Mouse (Mus musculus) layer of hippocampus, adult 18-20 months (tissue): ENCODE measurements around the gene Arhgef16. TPM values are rescaled to one million over a fixed set of nuclear protein-coding genes. Genes with fewer than 3 reads are reported as not detected.

Experiments used
- DNase-seq, 2 experiments: peaks; one replicate each; pipeline ENCODE4 v3.0.0; 2022; ENCODE audit warnings: low spot score in 2 of 2
- total RNA-seq, 2 experiments: library from RNA; stranded (reverse); gene quantifications; 2 replicates each; pipeline ENCODE4 v1.2.3; 2021

Arhgef16 gene
- total RNA-seq, 2 experiments from 2014 or later = 0.57 to 0.71 TPM

DNA sequence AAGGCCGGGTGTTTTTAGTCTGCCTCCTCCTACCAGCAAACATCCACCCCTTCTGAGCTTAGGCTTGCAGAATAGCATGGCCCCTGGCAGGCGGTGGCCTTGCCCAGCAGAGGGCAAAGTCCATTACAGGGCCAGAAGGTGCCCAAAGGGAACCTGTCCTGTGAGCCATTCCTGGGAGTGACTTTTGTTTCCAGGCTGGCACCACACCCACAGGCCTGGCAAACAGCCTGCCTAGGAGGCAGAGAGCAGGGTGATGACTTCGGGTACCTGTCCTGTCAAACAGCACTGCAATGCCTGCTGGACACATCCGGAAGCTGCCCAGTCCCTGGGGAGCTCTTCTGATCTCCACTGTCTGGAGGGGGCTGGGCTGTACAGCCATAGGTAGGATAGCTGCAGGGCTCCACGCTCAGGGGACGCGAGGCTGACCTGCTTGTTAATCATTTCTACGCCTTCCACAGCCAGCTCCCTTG, 7.2 kb downstream of the Arhgef16 start:
- DNase-seq = no peak

DNA sequence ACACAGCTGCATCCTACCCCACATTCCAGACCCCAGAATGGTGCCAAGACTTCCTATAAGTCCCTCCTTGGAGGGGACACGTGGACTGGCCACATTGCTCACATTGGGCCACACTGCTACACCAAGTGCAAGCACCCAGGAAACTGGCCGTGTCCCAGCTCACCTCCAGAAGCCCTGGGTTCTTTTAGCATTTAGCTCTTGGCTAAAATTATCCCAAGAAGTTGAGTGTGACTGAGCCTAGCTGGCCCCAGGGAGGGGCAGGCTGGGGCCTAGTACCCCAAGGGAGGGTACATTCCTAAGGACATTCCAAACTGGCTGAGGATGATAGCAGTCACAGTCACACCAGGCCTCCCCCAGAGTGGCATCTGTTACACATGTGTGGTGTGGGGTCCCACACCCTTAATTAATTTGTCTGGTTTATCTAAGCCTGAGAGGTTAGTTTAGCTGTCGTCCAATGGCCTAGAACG, 7.7 kb downstream of the Arhgef16 start:
- DNase-seq = no peak

DNA sequence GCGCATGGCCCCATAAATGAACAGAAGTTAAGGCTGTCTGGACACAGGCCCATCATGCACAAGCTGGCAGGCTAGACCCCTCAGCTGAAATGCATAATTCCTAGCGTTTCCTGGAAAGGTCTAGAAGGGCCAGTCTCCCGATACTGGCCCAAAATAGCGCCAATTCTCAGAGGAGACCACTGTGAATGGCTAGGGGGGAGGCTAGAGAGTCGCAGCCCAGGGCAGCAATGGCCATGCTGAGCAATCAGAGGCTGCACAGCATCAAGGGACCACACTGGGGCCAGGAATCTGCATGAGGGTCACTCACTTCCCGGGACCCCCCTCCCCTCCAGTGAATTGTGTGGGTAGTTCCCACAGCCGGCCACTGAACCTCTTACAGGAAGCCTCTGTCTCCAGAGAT, 17.8 kb downstream of the Arhgef16 start:
- DNase-seq = no peak

DNA sequence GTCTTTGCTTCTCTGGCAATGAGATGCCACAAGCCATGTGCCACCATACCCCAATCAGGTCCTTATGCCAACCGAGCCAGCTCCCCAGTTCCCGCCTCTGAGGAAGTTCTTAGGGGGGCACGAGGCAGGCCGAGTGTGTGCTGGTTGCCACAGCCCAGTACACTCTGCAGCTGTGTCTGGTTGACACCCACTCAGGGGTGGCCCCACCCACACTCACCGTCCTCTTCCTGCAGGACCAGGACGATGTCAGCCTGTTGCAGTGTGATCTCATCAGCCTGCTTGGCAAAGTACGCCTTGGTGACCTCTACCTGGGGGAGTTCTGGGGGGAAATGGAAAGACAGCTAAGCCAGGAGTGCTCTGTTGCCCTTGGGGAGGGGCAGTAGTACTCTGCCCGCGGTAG, 22.0 kb downstream of the Arhgef16 start:
- no peak for DNase-seq

DNA sequence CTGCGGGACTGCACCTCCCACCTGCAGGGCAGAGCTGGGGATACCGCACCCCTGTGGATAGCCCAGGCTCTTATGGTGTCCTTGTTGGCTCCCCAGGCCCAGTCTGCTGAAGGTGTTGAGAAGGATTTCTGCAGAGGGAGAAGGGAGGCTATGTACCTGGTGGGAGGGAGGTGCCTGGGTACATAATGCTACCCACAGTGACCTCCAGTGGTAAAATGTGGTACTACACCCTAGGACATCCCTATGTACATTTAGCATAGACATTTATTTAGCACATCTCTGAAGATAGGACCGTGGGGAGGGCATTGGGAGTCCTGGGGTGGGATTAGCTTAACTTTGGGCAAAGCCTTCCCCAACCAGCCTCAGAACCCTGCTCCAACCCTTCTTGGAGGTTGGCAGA, 28.5 kb downstream of the Arhgef16 start:
- DNase-seq = peak in 1 of 2 experiments; percentile 77

DNA sequence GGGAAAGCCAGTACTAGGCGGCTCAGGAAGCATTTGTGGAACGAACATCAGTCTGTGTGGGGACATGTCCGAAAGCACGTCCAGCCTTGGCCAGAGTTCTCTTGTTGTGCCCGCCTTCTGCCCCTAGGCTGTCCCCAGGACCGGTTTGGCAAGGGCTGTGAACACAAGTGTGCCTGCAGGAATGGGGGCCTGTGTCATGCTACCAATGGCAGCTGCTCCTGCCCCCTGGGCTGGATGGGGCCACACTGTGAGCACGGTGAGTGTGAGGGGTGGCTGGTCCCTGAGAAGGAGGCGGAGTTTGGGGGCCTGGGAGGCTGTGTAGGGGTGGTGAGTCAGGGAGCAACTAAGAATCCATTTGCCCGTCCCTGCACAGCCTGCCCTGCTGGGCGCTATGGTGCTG, 32.0 kb downstream of the Arhgef16 start:
- no peak for DNase-seq

DNA sequence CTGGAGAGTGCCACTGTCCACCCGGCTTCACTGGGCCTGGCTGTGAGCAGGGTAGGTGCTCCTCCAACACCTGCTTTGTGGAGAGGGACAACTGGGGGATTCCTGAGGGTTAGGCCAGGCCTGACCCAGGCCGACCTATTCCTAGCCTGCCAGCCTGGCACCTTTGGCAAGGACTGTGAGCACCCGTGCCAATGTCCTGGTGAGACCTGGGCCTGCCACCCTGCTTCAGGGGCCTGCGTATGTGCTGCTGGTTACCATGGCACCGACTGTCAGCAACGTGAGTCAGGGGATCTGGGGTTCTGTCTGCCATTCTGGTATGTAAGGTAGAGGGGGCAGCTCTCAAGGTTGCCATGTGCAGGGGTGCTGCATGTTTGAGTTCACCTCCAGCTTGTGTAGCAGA, 34.0 kb downstream of the Arhgef16 start:
- DNase-seq = no peak

DNA sequence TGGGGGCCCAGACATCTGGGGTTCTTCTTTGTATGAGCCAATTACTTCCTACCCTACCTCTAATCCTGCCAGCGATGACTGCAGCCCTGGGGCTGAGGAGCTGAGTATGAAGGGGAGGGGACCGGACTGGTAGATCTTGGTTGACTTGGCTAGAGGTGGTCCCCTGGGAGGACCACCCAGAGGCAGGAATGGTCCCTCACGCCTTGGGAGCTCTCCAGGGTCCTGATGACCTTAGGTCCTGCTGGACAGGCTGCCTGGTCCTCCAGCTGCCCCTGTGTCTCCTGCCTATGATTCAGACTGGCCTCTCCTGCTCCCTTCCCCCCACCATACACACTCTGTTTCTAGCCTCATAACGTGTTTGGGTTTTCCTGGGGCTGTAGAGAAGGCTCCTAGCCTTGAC, 39.4 kb downstream of the Arhgef16 start:
- no peak for DNase-seq

DNA sequence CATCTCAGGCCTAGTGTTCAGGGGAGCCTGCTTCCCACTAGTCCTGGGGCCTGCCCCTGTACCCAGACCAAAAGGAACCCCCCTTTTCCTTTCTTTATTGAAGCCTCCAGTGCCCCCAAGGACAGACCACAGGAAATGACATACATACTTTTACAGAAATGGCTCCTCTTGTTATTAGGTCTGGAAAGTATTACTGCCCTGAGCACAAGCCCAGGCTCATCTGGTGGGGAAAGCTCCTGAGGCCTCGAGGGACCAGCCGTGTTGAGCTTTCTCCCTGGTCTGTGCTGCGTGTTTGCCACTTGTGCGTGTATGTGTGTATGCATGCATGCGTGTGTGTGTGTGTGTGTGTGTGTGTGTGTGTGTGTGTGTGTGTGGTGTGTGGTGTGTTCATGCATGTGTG, 40.7 kb downstream of the Arhgef16 start:
- no peak for DNase-seq

DNA sequence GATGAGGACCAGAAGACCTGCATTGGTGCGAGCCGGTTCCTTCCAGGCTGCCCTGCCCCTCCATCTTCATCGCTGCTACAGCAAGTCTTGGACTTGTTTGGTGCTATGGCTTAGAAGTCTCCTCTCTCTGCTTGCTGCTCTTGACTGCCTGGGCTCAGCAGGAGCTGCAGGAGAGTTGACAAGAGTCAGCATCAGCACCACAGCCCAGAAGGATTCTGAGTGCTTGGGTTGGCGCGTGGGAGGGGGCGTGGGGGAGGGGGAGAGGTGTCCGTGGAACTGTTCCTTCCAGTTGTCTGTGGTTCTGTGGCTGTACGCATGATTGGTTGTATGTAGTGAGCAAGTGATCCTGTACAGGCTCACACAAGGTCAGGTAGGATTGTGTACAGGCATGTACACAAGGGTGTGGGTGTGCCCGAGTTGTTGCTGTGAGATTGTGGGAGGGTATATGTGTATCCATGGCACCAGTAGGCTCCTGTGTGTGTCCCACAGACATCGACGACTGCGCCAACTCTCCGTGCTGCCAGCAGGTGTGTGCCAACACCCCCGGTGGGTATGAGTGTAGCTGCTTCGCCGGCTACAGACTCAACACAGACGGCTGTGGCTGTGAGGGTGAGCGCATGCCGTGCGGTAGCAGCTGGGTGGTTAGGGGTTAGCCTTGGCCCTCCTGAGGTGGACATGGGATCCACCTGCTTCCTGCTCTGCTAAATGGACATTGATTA, 48.8 kb downstream of the Arhgef16 start:
- peak; percentile 55 to 69 for DNase-seq

DNA sequence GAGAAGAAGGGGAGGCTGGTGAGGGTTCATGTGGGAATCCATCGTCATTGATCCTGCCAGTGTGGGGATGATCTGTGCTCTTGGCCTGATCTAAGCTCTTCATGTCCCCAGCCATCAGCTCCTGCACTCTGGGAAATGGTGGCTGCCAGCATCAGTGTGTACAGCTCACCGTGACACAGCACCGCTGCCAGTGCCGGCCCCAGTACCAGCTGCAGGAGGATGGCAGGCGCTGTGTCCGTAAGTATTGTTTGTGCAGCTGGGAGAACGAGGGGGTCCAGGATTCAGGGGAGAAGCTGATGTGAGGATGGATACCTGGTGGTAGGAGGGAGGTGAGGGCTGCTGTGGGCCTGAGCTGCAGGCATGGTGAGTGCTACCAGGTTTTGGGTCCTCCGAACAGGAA, 52.2 kb downstream of the Arhgef16 start:
- no peak for DNase-seq

DNA sequence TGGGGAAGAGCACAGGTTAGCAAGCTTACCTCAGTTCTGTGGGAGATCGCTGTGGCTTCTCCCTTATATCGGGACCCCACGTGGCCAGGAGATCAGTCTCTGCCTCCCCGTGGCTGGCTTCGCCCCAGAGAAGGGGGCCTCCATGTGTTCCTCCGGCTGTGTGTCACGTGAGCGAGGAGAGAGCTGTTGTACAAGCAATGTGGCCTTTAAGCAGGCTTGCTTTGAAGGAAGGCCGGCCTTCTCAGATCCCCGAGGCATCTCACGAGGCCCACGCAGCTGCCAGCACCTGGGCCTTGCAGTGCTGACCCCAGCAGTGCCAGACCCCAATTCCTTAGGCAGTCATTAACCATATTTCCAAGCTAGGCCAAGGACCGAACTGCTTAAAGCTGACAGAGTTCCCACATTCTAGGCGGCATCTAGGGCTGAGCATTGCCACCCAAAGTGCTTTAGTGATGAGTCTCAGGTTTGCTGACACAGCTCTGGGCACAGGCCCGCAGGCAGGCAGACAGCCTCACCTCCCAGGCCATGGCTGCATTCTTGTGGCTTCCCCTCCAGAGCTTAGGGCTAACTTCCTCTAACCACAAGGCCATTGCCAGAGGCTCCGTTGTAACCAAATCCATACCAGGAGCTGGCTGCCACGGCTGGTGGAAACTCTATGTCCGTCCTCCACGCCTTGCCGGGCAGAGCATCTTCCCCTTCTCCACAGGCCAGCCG, 53.2 kb downstream of the Arhgef16 start:
- no peak for DNase-seq

DNA sequence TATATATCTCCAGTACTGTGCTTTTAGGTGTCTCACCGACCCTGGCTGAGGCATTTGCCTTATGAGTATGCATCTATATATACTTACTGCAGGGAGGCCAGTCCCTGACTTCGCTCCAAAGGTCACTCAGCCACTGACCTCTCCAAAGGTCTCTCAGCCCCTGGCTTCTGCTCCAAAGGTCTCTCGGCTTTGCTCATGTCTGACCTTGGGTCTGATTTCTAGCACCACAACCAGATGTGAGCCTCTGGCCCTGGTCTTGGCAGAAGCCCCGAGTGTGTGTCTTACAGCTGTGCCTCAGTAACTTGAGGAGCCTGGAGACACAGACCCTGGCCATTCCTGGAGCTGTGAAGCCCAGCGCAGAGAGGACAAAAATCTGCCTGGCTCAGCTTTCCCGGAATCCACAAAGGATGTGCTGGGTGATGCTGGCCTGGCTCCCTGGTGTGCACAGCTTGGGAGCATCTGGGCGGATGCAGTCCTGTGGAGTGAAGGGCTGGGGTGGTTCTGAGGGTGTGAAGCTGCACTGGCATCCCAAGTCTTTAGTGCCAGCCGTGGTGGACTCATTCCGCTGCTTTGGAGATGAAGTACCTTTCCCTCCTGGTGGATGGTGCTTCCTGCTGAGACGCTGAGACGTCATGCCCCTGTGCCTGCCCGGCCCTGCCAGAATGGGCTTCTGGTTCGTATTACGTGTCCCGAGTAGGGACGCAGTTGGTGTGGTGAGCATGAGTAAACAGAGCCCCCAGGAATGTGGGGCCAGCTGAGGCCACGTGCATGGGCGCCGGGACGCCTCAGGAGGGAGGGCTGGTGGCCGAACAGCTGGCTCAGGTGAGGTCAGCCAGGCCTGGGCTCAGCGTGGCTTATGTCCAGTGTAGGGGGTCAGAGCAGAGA, 54.0 kb downstream of the Arhgef16 start:
- DNase-seq = no peak

DNA sequence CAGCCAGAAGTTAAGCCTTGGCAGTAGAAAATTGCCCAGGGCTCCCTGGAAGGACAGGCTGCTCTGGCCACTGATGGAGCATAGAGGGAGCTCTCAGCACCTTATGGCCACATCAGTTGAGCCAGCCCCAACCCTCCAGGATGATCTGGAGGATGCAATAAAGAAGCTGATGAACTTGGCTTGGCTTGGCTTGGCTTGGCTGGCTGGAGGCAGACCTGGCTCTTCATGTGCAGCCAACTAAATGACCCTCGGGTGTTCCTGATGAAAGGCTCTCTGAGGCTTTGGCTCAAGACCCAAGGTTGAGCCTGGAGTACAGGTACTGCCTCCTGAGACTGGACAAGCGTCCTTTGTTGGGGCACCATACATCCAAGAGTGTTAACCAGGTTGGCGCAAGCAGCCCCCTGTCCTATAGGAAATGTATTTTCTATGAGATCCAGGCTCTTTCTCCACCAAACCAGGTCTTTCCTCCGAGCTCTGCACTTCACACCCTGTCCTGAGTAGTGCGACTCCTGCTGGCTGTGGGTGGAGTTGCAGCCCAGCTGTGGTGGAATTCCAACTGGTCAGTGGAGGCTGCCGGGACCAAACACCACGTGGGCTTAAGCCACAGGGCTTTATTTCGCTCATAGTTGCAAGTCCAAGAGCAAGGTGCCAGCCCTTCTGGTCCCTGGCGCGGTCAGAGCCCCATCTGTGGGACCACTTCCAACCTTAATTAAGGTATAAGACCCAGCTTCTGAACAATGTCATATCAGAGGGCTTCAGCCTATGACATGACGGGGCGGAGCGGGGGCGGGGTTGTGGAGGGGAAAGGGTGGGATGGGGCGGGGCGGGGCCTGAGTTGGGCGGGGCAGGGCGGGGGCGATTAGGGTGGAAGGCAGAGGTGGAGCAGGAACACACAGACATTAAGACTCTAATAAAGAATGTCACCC, 55.1 kb downstream of the Arhgef16 start:
- DNase-seq = peak; percentile 36 to 55

DNA sequence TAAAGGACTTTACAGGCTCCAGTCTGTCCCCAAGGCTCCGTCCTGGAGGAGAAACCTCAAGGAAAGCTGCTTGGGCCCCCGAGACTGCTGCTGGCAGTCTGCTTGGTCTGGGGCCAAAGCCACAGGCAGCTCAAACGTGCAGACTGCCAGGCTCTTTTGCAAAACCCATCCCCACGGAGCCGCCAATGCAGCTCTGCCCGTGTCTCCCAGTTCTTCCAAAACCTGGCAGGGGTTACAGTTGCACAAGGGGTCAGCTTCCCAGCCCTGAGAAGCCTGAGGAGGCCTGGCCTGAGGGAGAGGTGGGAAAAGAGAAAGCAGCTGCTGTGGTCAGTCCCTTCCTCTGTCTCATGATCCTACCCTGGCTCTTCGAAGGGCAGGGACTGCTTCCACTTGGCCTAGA, 56.1 kb downstream of the Arhgef16 start:
- DNase-seq = no peak

DNA sequence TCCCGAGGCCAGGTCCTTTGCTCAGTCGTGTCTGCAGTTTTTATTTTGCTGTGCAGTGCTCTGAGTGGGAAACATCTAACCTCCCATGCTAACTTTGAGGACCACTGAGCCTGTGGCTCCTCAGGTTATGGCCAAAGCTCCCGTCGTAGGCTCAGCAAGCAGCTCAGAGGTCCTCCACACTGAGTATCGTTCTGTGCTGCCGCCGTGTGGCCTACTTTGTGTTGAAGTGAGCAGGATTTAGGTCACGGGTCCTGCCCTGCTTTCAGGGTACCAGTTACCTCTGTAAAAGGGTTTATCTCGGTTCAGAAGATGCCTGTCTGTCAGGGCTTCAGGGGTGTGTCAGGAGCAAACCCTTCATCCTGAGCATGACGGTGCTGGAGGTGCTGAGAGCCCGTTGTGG, 60.9 kb downstream of the Arhgef16 start:
- DNase-seq = no peak

DNA sequence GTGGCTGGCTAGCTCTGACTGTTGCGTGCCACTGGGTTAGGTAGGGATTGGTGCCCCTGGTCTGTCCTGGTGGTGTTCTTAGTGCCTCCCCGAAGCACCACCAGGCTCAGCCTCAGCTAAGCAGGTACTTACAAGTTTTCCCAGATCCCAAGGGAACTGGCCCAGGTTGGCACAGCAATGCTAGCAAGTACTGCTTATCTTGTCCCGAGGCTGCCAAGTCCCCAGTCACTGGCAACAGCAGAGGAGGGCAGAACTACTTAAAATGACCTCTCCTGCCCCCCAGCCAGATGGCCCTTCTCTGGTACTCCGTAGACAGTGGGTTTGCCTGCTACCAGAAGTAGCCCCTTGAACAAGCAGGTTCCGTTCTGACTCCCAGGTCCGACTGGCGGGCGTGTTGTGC, 62.3 kb downstream of the Arhgef16 start:
- no peak for DNase-seq

DNA sequence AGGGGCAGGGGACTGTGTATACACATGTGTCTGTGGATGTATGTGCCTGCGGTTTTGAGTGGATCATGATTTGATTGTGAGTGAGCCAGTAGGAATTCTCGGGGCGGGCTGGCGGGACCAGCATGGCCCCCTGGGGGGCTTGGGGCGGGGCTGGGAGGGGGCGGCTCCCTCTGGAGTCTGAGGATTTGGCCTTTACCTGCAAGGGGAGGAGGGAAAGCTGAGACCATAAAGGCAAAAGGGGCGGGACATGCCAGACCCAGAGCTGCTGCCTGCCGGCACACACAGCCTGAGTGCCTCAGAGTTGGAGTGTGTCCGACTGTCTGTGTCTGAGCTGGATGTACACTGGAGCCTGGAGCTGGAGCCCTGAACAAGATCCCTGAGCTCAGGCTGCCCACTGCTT, 64.2 kb downstream of the Arhgef16 start:
- no peak for DNase-seq

DNA sequence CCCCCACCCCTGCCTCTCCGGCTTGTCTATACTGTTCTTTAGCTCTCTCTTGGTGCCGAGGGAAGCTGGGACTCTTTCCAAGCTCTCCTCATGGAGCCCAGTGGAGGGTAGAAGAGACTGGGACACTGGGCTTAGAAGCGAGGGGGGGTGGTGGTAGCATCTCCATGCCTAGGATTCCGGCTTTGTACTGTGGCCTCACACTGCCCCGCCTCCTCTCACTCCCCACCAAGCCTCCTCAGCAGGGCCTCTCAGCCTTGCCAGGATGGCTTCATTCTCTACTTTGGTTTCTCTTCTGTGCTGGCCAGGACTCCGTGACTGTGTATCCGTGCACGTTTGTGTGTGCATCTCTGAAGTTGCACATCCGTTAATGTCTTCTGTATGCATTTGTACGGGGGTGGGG, 64.6 kb downstream of the Arhgef16 start:
- no peak for DNase-seq

DNA sequence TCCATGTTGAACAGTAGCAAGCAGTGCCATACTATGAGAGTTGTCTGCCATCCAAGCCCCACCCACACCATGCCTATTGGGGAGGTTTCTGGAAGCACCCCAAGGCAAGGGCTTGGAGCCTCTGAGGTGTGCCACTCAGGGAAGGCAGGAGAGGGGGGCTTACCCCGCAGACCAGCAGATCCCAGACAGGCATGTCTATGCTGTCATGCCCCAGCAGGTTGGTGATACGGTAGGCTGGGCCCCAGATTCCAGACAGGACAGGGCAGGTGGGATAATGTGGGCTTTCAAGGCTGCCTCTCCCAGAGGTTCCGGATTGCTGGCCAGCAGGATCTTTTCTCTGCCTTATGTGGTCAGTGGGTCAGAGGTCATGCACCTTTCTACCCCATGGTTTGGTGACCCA, 65.5 kb downstream of the Arhgef16 start:
- no peak for DNase-seq

DNA sequence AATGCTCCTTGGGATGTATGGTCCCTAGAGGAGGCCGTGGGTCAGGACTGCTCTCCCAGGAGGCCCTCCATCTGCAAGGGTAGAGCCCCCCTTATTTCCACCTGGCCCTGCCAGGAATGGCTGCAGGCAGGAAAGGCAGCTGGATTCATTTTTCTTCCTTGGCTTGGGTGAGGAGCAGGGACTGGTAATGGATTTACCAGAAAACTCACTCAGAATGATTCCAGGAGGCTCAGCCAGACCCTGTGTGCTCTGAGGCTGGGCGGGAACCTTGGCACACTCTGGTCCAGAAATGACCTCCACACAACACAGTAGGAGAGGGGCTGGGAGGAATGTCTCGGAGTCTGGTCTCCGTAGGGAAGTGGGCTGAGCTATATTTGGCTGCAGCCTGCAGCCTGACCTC, 69.2 kb downstream of the Arhgef16 start:
- DNase-seq = no peak
